Mouse (Mus musculus) thymus, adult 2 months (tissue): Measurements from ENCODE around the gene Lrrtm3.

Experiments
- CTCF ChIP-seq: fragments of 200-500 bp; IDR thresholded peaks from 2 replicates; pipeline ENCODE4 v1.5.1; 2012; ENCODE audit warnings: mild to moderate bottlenecking, control low read depth, low read length, moderate library complexity, borderline replicate concordance; ENCODE audit not compliant: control insufficient read depth, poor library complexity, insufficient read depth; ENCODE audit errors: extremely low read depth
- POLR2A ChIP-seq: fragments of 200-500 bp; IDR thresholded peaks from 2 replicates; pipeline ENCODE4 v1.6.1; 2012; ENCODE audit warnings: mild to moderate bottlenecking, low read length, control low read depth, moderate library complexity; ENCODE audit not compliant: control insufficient read depth, poor library complexity, insufficient read depth; ENCODE audit errors: extremely low read depth

DNA sequence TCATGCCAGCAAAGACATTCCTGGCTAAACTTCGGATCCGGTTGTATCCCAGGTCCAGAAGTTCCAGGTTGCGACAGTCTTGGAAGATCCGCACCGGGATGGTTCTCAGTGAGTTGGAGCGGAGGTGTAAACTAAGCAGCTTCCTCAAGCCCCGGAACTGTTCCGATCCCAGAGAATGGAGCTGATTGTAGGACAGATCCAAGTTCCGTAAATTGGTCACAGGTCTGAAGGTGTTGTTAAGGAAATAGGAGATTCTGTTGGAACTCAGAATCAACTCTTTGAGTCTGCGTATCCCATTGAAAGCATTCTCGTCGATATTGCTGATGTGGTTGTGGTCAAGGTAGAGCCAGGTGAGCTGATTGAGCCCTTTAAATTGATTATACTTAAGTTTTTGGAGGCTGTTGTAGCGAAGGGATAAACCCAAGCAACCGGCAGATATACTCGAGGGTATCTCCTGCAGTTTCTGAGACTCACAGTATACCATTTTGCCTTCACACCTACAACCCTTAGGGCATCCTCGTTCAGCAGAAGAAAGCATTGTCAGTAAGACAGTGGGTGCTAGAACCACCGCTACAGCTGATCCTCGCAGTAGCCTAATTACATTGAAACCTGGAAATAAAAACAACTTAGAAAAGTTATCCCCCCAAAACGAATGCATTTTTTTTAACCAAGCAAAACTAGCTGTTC lies 1.2 kb downstream of the Lrrtm3 start:
- TF ChIP-seq POLR2A (no peak), CTCF (no peak)
